Mouse (Mus musculus) ES-E14 (cell line): Measurements from ENCODE around the gene Vti1b. TPM values are rescaled to one million over a fixed set of nuclear protein-coding genes. Genes with fewer than 3 reads are reported as not detected.

Source experiments
- DNase-seq: peaks from one replicate; pipeline ENCODE4 v3.0.0-alpha.2; 2013; ENCODE audit warnings: low read depth, low spot score
- H3K27ac ChIP-seq: 2 replicates; pipeline ENCODE4 v1.5.1; 2012; ENCODE audit warnings: low read depth, mild to moderate bottlenecking, low read length, moderate library complexity, mixed read lengths; ENCODE audit not compliant: poor library complexity, insufficient read depth, severe bottlenecking
- H3K36me3 ChIP-seq: 2 replicates; pipeline ENCODE4 v1.6.1; 2012; ENCODE audit warnings: mild to moderate bottlenecking, low read length, moderate library complexity, mixed read lengths; ENCODE audit not compliant: control insufficient read depth, poor library complexity, insufficient read depth, severe bottlenecking
- H3K4me1 ChIP-seq, 2 experiments: fragments of 150-350 bp in 1 of 2; sonication (generic) in 1 of 2; 2 replicates each; pipeline ENCODE4 v1.6.1; 2012; ENCODE audit warnings: low read length in 2 of 2, mild to moderate bottlenecking in 1 of 2, mixed read lengths in 1 of 2; ENCODE audit not compliant: control insufficient read depth in 2 of 2, insufficient read depth in 2 of 2, poor library complexity in 1 of 2
- H3K4me3 ChIP-seq, 2 experiments: fragments of 150-350 bp in 1 of 2; sonication (generic) in 1 of 2; 2 replicates each; pipeline ENCODE4 v1.5.1; 2012; ENCODE audit warnings: low read length in 2 of 2, low read depth in 1 of 2, mild to moderate bottlenecking in 1 of 2, mixed read lengths in 1 of 2; ENCODE audit not compliant: insufficient read depth in 1 of 2, poor library complexity in 1 of 2, severe bottlenecking in 1 of 2
- H3K9ac ChIP-seq: 2 replicates; pipeline ENCODE4 v1.6.1; 2012; ENCODE audit warnings: low read depth, mild to moderate bottlenecking, low read length, mixed read lengths; ENCODE audit not compliant: poor library complexity, insufficient read depth, severe bottlenecking
- H3K9me3 ChIP-seq: fragments of 150-350 bp; sonication (generic); 2 replicates; pipeline ENCODE4 v1.6.1; 2012; ENCODE audit warnings: low read depth, mild to moderate bottlenecking, low read length; ENCODE audit not compliant: control insufficient read depth, insufficient read depth
- CHD2 ChIP-seq: IDR thresholded peaks from 2 replicates; pipeline ENCODE4 v1.6.1; 2014; ENCODE audit warnings: mild to moderate bottlenecking, low read depth, low read length, inconsistent platforms
- HCFC1 ChIP-seq: IDR thresholded peaks from 2 replicates; pipeline ENCODE4 v1.6.1; 2012; ENCODE audit warnings: low read length, inconsistent platforms, borderline replicate concordance; ENCODE audit not compliant: insufficient read depth
- MAFK ChIP-seq: IDR thresholded peaks from 2 replicates; pipeline ENCODE4 v1.6.1; 2014; ENCODE audit warnings: mild to moderate bottlenecking, low read depth, low read length, inconsistent platforms; ENCODE audit not compliant: insufficient read depth
- ZC3H11A ChIP-seq: IDR thresholded peaks from 2 replicates; pipeline ENCODE4 v1.6.1; 2012; ENCODE audit warnings: low read depth, mild to moderate bottlenecking, inconsistent platforms, low read length, borderline replicate concordance
- ZNF384 ChIP-seq: IDR thresholded peaks from 2 replicates; pipeline ENCODE4 v1.6.1; 2012; ENCODE audit warnings: low read depth, low read length, inconsistent platforms
- in situ Hi-C, 2 experiments: fragments of 600-800 bp; cut with MboI; formaldehyde crosslinking; loops; one replicate each; pipeline ENCODE4 v1.15.1; 2025; ENCODE audit warnings: low sequenced_read_pairs in 2 of 2, inconsistent platforms in 1 of 2; ENCODE audit not compliant: unreplicated experiment in 2 of 2
- total RNA-seq: library from RNA; depleted of rRNA; stranded (reverse); fragments of 300-350 nt; gene quantifications from 2 replicates; pipeline ENCODE4 v1.2.3, GENCODE M21; 2012

Gene Vti1b
- total RNA-seq, 1 experiment: 65.5 TPM

- in situ Hi-C loops: no loop called here
- H3K36me3 ChIP-seq: no peaks in the 10 kb centered on the region; the same call in 1 of the 2 replicates
- peak overlapping the region; percentile 73 to 95 for H3K4me3 ChIP-seq
- H3K9me3 ChIP-seq: no peaks in the 10 kb centered on the region
- no peak overlapping the region for H3K27ac ChIP-seq
- no peak for TF ChIP-seq ZC3H11A
- TF ChIP-seq CHD2: no peak
- TF ChIP-seq HCFC1: no peak
- TF ChIP-seq ZNF384: no peak
- no peak for TF ChIP-seq MAFK
- DNase-seq: no peak
- H3K9ac ChIP-seq: peak overlapping the region; percentile 83; the same call in 1 of the 2 replicates
- peaks cover 0 to 3% of the 10 kb centered on the region in 2 experiments; a peak in 1 of 4 replicates for H3K4me1 ChIP-seq
Observed at GRCm38 (mm10) chr12:79171269-79171995, 1.0 kb downstream of the Vti1b start.

DNA sequence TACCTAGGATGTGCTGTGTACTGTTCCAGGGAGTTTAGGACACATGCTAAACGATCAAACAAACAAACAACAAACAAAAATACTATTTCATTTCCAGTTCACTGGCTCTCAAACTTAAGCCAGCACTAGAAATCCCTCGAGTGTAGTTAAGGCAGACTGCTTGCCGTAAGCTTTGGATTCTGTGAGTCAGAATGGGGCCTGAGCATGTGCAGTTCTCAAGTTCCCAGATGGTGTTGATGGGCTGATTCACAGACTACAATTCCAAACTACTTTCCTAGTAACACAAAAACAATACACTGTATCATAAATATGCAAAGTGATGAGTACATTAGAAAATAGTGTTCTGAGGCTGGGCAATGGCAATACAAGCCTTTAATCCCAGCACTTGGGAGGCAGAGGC, 2.0 kb downstream of the Vti1b start:
- Histone ChIP-seq H3K9ac (no peak overlapping the region), H3K9me3 (no peaks in the 10 kb centered on the region), H3K4me1 (peaks cover 0 to 3% of the 10 kb centered on the region in 2 experiments; a peak in 1 of 4 replicates), H3K27ac (no peak overlapping the region), H3K4me3 (no peak overlapping the region), H3K36me3 (no peaks in the 10 kb centered on the region)
- in situ Hi-C loops: no loop called here
- TF ChIP-seq CHD2: no peak
- TF ChIP-seq HCFC1: no peak
- no peak for TF ChIP-seq ZC3H11A
- TF ChIP-seq MAFK: no peak
- no peak for TF ChIP-seq ZNF384
- no peak for DNase-seq

GRCm38 (mm10) chr12:79169173-79169572, 3.3 kb downstream of the Vti1b start:
- TF ChIP-seq HCFC1 (no peak), CHD2 (no peak), ZC3H11A (no peak), MAFK (no peak), ZNF384 (no peak)
- no peaks in the 10 kb centered on the region for H3K36me3 ChIP-seq

DNA sequence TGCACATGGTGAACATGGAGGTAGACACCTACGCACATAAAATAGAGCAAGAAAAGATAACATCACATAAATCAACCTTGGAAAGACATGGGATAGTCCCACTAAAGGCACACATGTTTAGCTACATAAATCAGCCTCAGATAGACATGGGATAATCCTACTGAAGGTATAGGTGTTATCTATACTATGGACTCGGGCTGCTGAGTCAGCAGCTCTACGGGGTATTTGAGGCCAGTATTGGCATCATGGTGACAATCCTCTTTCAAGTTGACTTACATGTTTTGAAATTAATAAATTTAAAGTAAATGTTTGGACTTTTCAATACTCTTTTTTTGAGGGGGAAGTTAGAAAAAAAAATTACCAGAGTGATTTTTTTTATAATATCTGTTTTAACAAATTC, 9.6 kb downstream of the Vti1b start:
- Histone ChIP-seq H3K4me1 (no peaks in the 10 kb centered on the region), H3K36me3 (peaks cover 10% of the 10 kb centered on the region), H3K9ac (no peak overlapping the region), H3K9me3 (no peaks in the 10 kb centered on the region), H3K4me3 (no peak overlapping the region), H3K27ac (no peak overlapping the region)
- no peak for DNase-seq
- in situ Hi-C loops: no loop called here
- no peak for TF ChIP-seq HCFC1
- TF ChIP-seq ZNF384: no peak
- peak; percentile 60; the same call in 1 of the 2 replicates for TF ChIP-seq MAFK

More at GRCm38 (mm10) chr12:79169173-79169572, 3.3 kb downstream of the Vti1b start:
- no peaks in the 10 kb centered on the region for H3K9me3 ChIP-seq
- H3K4me1 ChIP-seq: peaks cover 0 to 3% of the 10 kb centered on the region in 2 experiments; a peak in 1 of 4 replicates
- DNase-seq: no peak
- no peak overlapping the region for H3K4me3 ChIP-seq
- in situ Hi-C loops: no loop called here
- H3K9ac ChIP-seq: no peak overlapping the region
- H3K27ac ChIP-seq: no peak overlapping the region
